Mouse (Mus musculus) C2C12 (cell line): Measurements from ENCODE around the gene Peli2. TPM values are rescaled to one million over a fixed set of nuclear protein-coding genes. Genes with fewer than 3 reads are reported as not detected.

ENCODE experiments used
- H3K27me3 ChIP-seq: one replicate; pipeline ENCODE4 v1.6.1; 2011; ENCODE audit not compliant: control insufficient read depth, insufficient read depth, insufficient read length
- H3K36me3 ChIP-seq: one replicate; pipeline ENCODE4 v1.6.1; 2011; ENCODE audit not compliant: control insufficient read depth, insufficient read depth
- H3K4me3 ChIP-seq: one replicate; pipeline ENCODE4 v1.5.1; 2011; ENCODE audit warnings: mild to moderate bottlenecking, control low read depth; ENCODE audit not compliant: poor library complexity, insufficient read depth, severe bottlenecking
- H3K79me2 ChIP-seq: one replicate; pipeline ENCODE4 v1.6.1; 2011; ENCODE audit not compliant: control insufficient read depth, insufficient read depth
- H3K79me3 ChIP-seq: one replicate; pipeline ENCODE4 v1.6.1; 2011; ENCODE audit warnings: low read depth, control low read depth
- H3ac ChIP-seq: one replicate; pipeline ENCODE3; 2011; ENCODE audit warnings: low read depth; ENCODE audit not compliant: control insufficient read depth, insufficient read length
- CEBPB ChIP-seq: IDR thresholded peaks from one replicate; pipeline ENCODE4 v1.6.1; 2011; ENCODE audit warnings: low read depth, mild to moderate bottlenecking, control low read depth, moderate library complexity
- CTCF ChIP-seq: IDR thresholded peaks from one replicate; pipeline ENCODE4 v1.5.1; 2011; ENCODE audit not compliant: control insufficient read depth, insufficient read depth, insufficient read length
- FOSL1 ChIP-seq: IDR thresholded peaks from one replicate; pipeline ENCODE4 v1.8.0; 2011; ENCODE audit warnings: mild to moderate bottlenecking, low read length; ENCODE audit not compliant: poor library complexity, insufficient read depth, severe bottlenecking
- MAX ChIP-seq: IDR thresholded peaks from one replicate; pipeline ENCODE4 v1.6.1; 2011; ENCODE audit warnings: mild to moderate bottlenecking, control low read depth
- MYOD1 ChIP-seq: IDR thresholded peaks from one replicate; pipeline ENCODE4 v1.6.1; 2011; ENCODE audit warnings: low read depth; ENCODE audit not compliant: control insufficient read depth, insufficient read length
- MYOG ChIP-seq: IDR thresholded peaks from one replicate; pipeline ENCODE4 v1.6.1; 2011; ENCODE audit not compliant: control insufficient read depth, insufficient read length; ENCODE audit errors: extremely low read depth
- USF1 ChIP-seq: IDR thresholded peaks from one replicate; pipeline ENCODE4 v1.6.1; 2011; ENCODE audit warnings: low read depth, mild to moderate bottlenecking, control low read depth, moderate library complexity
- polyA plus RNA-seq: library from polyadenylated mRNA; unstranded; fragments of >200 nt; fragmentation: generic; extraction: Trizol; gene quantifications from one replicate; pipeline ENCODE4 v1.2.1, GENCODE M21; 2012; ENCODE audit warnings: missing spikeins

The Peli2 gene
- polyA plus RNA-seq, 1 experiment = 13.9 TPM

DNA sequence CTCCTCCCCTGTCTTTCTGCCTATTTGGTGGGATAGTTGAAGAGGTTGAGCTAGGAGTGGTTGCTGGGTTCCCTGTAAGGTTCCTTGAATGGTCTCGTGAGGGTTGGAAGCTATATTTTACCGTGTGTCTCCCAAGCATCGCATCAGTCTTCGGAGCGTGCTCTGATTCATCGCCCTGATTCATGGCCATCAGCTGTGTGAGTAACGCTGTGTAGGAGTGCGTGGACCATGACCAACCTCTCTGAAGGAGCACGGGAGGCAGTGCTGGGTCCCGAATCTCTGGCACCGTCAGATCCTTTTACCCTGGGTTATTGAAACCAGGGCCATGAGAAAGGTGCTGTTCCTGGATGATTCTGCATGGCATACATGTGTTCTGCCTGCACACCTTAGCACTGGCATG is 92.2 kb downstream of the Peli2 start:
- Histone ChIP-seq H3K79me3 (no peaks in the 10 kb centered on the region), H3K36me3 (no peaks in the 10 kb centered on the region), H3ac (no peak overlapping the region), H3K79me2 (no peaks in the 10 kb centered on the region), H3K27me3 (no peaks in the 10 kb centered on the region), H3K4me3 (no peak overlapping the region)
- TF ChIP-seq MAX (peak; percentile 89), USF1 (no peak), MYOD1 (peak; percentile 52), FOSL1 (peak; percentile 39)

DNA sequence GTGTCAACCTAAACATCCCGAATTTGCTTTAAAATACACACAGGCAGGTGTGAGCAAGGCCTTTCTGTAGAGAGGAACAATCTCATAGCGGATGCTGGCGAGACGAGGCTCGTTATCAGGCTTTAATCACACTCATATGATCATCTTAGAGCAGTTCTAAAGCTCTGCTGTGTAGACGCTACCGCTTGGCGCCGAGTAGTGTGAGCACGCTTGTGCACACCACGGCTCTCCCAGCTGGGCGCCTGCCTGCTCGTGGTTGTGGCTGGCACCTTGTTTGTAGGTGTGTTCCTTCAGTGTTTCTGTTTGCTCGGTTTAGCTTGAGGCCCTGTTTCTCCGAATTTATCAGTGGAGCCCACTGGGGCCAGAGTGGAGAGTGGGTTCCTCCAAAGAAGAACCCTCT is 93.0 kb downstream of the Peli2 start:
- H3K4me3 ChIP-seq = no peak overlapping the region
- TF ChIP-seq USF1 (no peak), CEBPB (no peak), CTCF (no peak)
- H3K79me2 ChIP-seq = no peaks in the 10 kb centered on the region
- no peaks in the 10 kb centered on the region for H3K36me3 ChIP-seq
- no peaks in the 10 kb centered on the region for H3K27me3 ChIP-seq
- no peak overlapping the region for H3ac ChIP-seq
- H3K79me3 ChIP-seq = no peaks in the 10 kb centered on the region

DNA sequence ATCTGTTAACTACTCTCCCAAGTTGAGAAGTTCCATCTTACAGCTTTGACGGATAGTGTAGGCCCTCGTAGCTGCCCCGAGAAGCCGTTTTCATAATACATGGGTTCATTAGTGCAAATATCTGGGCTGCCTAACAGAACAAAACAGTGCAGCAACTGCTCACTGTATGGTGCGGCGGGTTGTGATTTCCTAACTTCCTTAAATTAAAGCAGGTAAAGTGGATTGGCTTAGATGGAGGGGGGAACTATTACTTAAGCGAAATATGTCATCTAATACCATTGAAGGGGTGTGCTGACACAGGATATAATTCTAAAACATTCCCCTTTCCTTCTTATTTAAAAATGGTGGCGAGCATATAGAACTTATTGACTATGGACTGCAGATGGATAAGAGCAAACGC is 101.4 kb downstream of the Peli2 start:
- Histone ChIP-seq H3K79me2 (no peaks in the 10 kb centered on the region), H3K36me3 (no peaks in the 10 kb centered on the region), H3ac (no peak overlapping the region), H3K4me3 (no peak overlapping the region), H3K79me3 (no peaks in the 10 kb centered on the region), H3K27me3 (no peaks in the 10 kb centered on the region)
- no peak for TF ChIP-seq MAX
- TF ChIP-seq FOSL1 = no peak
- TF ChIP-seq MYOD1 = no peak
- TF ChIP-seq USF1 = no peak

DNA sequence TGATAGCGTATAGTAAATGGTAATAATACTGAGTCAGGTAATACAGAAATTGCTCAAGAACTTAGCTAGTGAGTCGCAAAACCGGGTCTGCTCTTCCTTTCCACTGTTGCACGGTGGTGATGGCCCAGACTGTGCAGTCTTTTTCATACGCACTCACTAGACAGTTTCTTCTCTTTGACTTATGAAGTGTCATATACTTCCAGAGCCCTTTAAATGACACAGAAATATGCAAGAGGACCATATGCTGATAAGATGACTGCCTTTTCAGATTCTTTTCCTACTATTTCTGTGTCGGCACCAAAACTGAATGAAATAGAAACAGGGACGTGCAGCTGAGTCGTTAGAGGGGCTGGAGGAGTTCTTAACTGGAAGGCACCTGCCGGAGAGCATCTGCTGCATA is 102.1 kb downstream of the Peli2 start:
- TF ChIP-seq MYOG = no peak
- no peak for TF ChIP-seq USF1
- no peak for TF ChIP-seq MAX
- TF ChIP-seq MYOD1 = no peak
- TF ChIP-seq CEBPB = no peak
- no peak for TF ChIP-seq FOSL1
- TF ChIP-seq CTCF = no peak
- H3K79me3 ChIP-seq = no peaks in the 10 kb centered on the region
- no peaks in the 10 kb centered on the region for H3K79me2 ChIP-seq

DNA sequence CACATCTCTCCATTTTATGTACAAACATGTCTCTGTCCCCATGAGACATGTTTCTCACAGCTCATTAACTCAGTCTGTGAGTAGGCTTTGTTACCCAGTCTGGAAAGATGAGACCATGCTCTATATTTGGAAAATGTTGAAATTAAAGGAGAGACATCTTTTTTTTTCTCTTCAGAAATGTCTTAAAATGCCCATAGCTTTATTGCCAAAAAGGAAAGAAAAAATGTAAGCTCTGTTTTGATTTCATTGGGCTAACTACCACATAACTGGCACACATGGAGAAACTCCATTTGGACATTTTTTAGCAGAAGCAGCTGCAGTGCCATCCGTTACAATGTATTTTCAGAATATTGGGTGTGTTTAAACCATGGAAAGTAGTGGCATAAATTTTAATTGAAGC is 103.6 kb downstream of the Peli2 start:
- Histone ChIP-seq H3ac (no peak overlapping the region), H3K4me3 (no peak overlapping the region), H3K36me3 (no peaks in the 10 kb centered on the region), H3K79me2 (no peaks in the 10 kb centered on the region), H3K79me3 (no peaks in the 10 kb centered on the region), H3K27me3 (no peaks in the 10 kb centered on the region)
- TF ChIP-seq CEBPB (no peak), FOSL1 (no peak), MAX (no peak), CTCF (no peak), MYOG (no peak), MYOD1 (no peak), USF1 (no peak)

More for the DNA sequence above, 102.1 kb downstream of the Peli2 start:
- no peaks in the 10 kb centered on the region for H3K36me3 ChIP-seq
- no peaks in the 10 kb centered on the region for H3K27me3 ChIP-seq
- no peak overlapping the region for H3K4me3 ChIP-seq
- no peak overlapping the region for H3ac ChIP-seq

DNA sequence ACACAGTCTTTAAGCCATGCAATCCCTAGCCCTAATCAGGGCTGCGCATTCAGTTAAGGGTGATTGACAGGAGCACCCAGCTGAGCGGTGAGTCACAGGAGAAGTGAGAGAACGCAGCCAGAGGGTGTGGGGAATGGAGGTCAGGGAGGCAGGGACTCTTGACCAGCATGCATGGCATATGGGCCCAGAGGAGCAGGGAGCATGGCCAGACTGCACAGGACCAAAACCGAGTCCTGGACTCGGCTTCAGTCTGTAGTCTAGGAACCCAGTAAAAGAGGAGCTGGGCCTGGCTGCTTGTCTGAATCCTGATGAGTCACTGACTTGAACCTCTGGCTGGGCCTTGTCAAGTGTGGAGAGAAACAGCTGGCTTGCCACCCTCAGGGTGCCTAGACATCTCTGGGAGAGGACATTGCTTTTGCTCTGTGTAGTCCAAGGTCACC is 104.3 kb downstream of the Peli2 start:
- Histone ChIP-seq H3K79me2 (no peaks in the 10 kb centered on the region), H3K36me3 (no peaks in the 10 kb centered on the region), H3K4me3 (no peak overlapping the region), H3K79me3 (no peaks in the 10 kb centered on the region), H3K27me3 (no peaks in the 10 kb centered on the region), H3ac (no peak overlapping the region)
- TF ChIP-seq MYOD1 (peak; percentile 45), FOSL1 (no peak), MAX (peak; percentile 22)
